Mouse (Mus musculus) midbrain, embryonic 10.5 days (tissue): ENCODE results near the gene Efna5. TPM values are rescaled to one million over a fixed set of nuclear protein-coding genes. Genes with fewer than 3 reads are reported as not detected.

ENCODE experiments used
- DNase-seq: peaks from one replicate; pipeline ENCODE4 v3.0.0-alpha.2; 2017; ENCODE audit warnings: low spot score
- H3K27ac ChIP-seq: fragments of 300-500 bp; sonication (generic); replicated peaks from 2 replicates; pipeline ENCODE4 v1.5.1; 2016; ENCODE audit warnings: mild to moderate bottlenecking
- H3K27me3 ChIP-seq: fragments of 300-500 bp; sonication (generic); 2 replicates; pipeline ENCODE4 v1.6.1; 2016; ENCODE audit warnings: low read depth, mild to moderate bottlenecking; ENCODE audit not compliant: poor library complexity, severe bottlenecking
- H3K36me3 ChIP-seq: fragments of 300-500 bp; sonication (generic); 2 replicates; pipeline ENCODE4 v1.6.1; 2016; ENCODE audit warnings: mild to moderate bottlenecking, moderate library complexity
- H3K4me1 ChIP-seq: fragments of 300-500 bp; sonication (generic); 2 replicates; pipeline ENCODE4 v1.6.1; 2016
- H3K4me3 ChIP-seq: fragments of 300-500 bp; sonication (generic); 2 replicates; pipeline ENCODE4 v1.5.1; 2016; ENCODE audit warnings: mild to moderate bottlenecking, moderate library complexity
- H3K9me3 ChIP-seq: fragments of 300-500 bp; sonication (generic); replicated peaks from 2 replicates; pipeline ENCODE4 v1.6.1; 2016; ENCODE audit warnings: mild to moderate bottlenecking
- WGBS: fragments of 180-500 bp; shearing (Covaris S2); methylation state at CpG from one replicate; pipeline ENCODE4 v1.1.7; 2016; 5-methylcytosine and 5-hydroxymethylcytosine counted together
- polyA plus RNA-seq: library from polyadenylated mRNA; unstranded; fragments of >200 nt; fragmentation: Nextera tagmentation; extraction: Ambion mirVana; gene quantifications from 2 replicates; pipeline ENCODE4 v1.2.1, GENCODE M21; 2016

Efna5 gene
- polyA plus RNA-seq, 1 experiment from 2014 or later, result 58.8 TPM

GRCm38 (mm10) chr17:62754638-62755037 is 126.5 kb downstream of the Efna5 start:
- WGBS, result 88% methylated on average over 4 of the region's 4 CpGs
- no peaks in the 10 kb centered on the region for H3K9me3 ChIP-seq
- H3K36me3 ChIP-seq, result no peaks in the 10 kb centered on the region; the same call in 1 of the 2 replicates
- no peak for DNase-seq
- no peak overlapping the region for H3K27ac ChIP-seq
- H3K27me3 ChIP-seq, result peaks cover 19% of the 10 kb centered on the region; the same call in 1 of the 2 replicates
- no peak overlapping the region for H3K4me3 ChIP-seq
- H3K4me1 ChIP-seq, result peaks cover 42% of the 10 kb centered on the region

- Histone ChIP-seq H3K4me1 (peaks cover 55% of the 10 kb centered on the region), H3K36me3 (no peaks in the 10 kb centered on the region), H3K27me3 (peaks cover 19% of the 10 kb centered on the region; the same call in 1 of the 2 replicates), H3K4me3 (no peak overlapping the region), H3K9me3 (no peaks in the 10 kb centered on the region), H3K27ac (no peak overlapping the region)
- 22% methylated on average over 2 of the region's 2 CpGs for WGBS
- no peak for DNase-seq
Observed at GRCm38 (mm10) chr17:62752381-62752889, 128.7 kb downstream of the Efna5 start.

GRCm38 (mm10) chr17:62750647-62751046 is 130.5 kb downstream of the Efna5 start:
- no peaks in the 10 kb centered on the region for H3K36me3 ChIP-seq
- WGBS, result 79% methylated on average over 3 of the region's 3 CpGs
- no peak for DNase-seq
- H3K27ac ChIP-seq, result no peak overlapping the region
- H3K4me1 ChIP-seq, result peaks cover 56% of the 10 kb centered on the region
- no peak overlapping the region for H3K4me3 ChIP-seq
- peaks cover 15% of the 10 kb centered on the region; the same call in 1 of the 2 replicates for H3K27me3 ChIP-seq
- no peaks in the 10 kb centered on the region for H3K9me3 ChIP-seq

- H3K9me3 ChIP-seq, result no peaks in the 10 kb centered on the region
- H3K36me3 ChIP-seq, result no peaks in the 10 kb centered on the region
- peak; percentile 11 for DNase-seq
- H3K4me1 ChIP-seq, result peaks cover 52% of the 10 kb centered on the region
- no peak overlapping the region for H3K27ac ChIP-seq
- WGBS, result 81% methylated on average over 16 of the region's 16 CpGs
- no peak overlapping the region for H3K4me3 ChIP-seq
- H3K27me3 ChIP-seq, result peaks cover 9% of the 10 kb centered on the region; the same call in 1 of the 2 replicates
Observed at GRCm38 (mm10) chr17:62748803-62749619, 132.1 kb downstream of the Efna5 start.

- Histone ChIP-seq H3K27me3 (peaks cover 2% of the 10 kb centered on the region; the same call in 1 of the 2 replicates), H3K27ac (no peak overlapping the region), H3K4me3 (no peak overlapping the region), H3K4me1 (peaks cover 41% of the 10 kb centered on the region), H3K9me3 (no peaks in the 10 kb centered on the region), H3K36me3 (no peaks in the 10 kb centered on the region)
- no peak for DNase-seq
- 77% methylated on average over 8 of the region's 8 CpGs for WGBS
Observed at GRCm38 (mm10) chr17:62747381-62747780, 133.7 kb downstream of the Efna5 start.

- Histone ChIP-seq H3K27me3 (peaks cover 2% of the 10 kb centered on the region; the same call in 1 of the 2 replicates), H3K9me3 (no peaks in the 10 kb centered on the region), H3K36me3 (no peaks in the 10 kb centered on the region), H3K4me3 (no peak overlapping the region), H3K27ac (no peak overlapping the region), H3K4me1 (peaks cover 36% of the 10 kb centered on the region)
- no peak for DNase-seq
- WGBS, result 86% methylated on average over 9 of the region's 9 CpGs
Observed at GRCm38 (mm10) chr17:62746827-62747226, 134.3 kb downstream of the Efna5 start.

GRCm38 (mm10) chr17:62745286-62745685 is 135.8 kb downstream of the Efna5 start:
- no peak overlapping the region for H3K4me3 ChIP-seq
- no peaks in the 10 kb centered on the region; the same call in 1 of the 2 replicates for H3K27me3 ChIP-seq
- WGBS, result 92% methylated on average over 4 of the region's 4 CpGs
- H3K36me3 ChIP-seq, result no peaks in the 10 kb centered on the region
- H3K4me1 ChIP-seq, result peaks cover 33% of the 10 kb centered on the region
- no peak for DNase-seq
- H3K27ac ChIP-seq, result no peak overlapping the region
- no peaks in the 10 kb centered on the region for H3K9me3 ChIP-seq

- Histone ChIP-seq H3K9me3 (no peaks in the 10 kb centered on the region), H3K4me3 (no peak overlapping the region), H3K4me1 (peaks cover 34% of the 10 kb centered on the region), H3K36me3 (no peaks in the 10 kb centered on the region), H3K27me3 (no peaks in the 10 kb centered on the region; the same call in 1 of the 2 replicates), H3K27ac (no peak overlapping the region)
- 91% methylated on average over 6 of the region's 6 CpGs for WGBS
- DNase-seq, result no peak
Observed at GRCm38 (mm10) chr17:62744239-62744638, 136.9 kb downstream of the Efna5 start.

- Histone ChIP-seq H3K4me3 (no peak overlapping the region), H3K36me3 (no peaks in the 10 kb centered on the region), H3K9me3 (no peaks in the 10 kb centered on the region), H3K27me3 (peaks cover 18% of the 10 kb centered on the region), H3K4me1 (peaks cover 24% of the 10 kb centered on the region), H3K27ac (no peak overlapping the region)
- DNase-seq, result no peak
- 90% methylated on average over 5 of the region's 5 CpGs for WGBS
Observed at GRCm38 (mm10) chr17:62741702-62742101, 139.4 kb downstream of the Efna5 start.

- H3K4me3 ChIP-seq, result no peak overlapping the region
- WGBS, result 85% methylated on average over 6 of the region's 6 CpGs
- H3K27me3 ChIP-seq, result peaks cover 21% of the 10 kb centered on the region
- no peaks in the 10 kb centered on the region for H3K36me3 ChIP-seq
- no peaks in the 10 kb centered on the region for H3K9me3 ChIP-seq
- peaks cover 30% of the 10 kb centered on the region for H3K4me1 ChIP-seq
- no peak overlapping the region for H3K27ac ChIP-seq
- DNase-seq, result no peak
Observed at GRCm38 (mm10) chr17:62741020-62741419, 140.1 kb downstream of the Efna5 start.

- no peak for DNase-seq
- H3K36me3 ChIP-seq, result no peaks in the 10 kb centered on the region
- no peak overlapping the region for H3K27ac ChIP-seq
- peaks cover 41% of the 10 kb centered on the region for H3K4me1 ChIP-seq
- H3K4me3 ChIP-seq, result no peak overlapping the region
- no peaks in the 10 kb centered on the region for H3K9me3 ChIP-seq
- peaks cover 21% of the 10 kb centered on the region for H3K27me3 ChIP-seq
- 57% methylated on average over 6 of the region's 6 CpGs for WGBS
Observed at GRCm38 (mm10) chr17:62739993-62740392, 141.1 kb downstream of the Efna5 start.

GRCm38 (mm10) chr17:62737404-62737803 is 143.7 kb downstream of the Efna5 start:
- no peak for DNase-seq
- WGBS, result 87% methylated on average over 6 of the region's 6 CpGs

GRCm38 (mm10) chr17:62735943-62736342 is 145.2 kb downstream of the Efna5 start:
- Histone ChIP-seq H3K4me3 (no peak overlapping the region), H3K4me1 (peaks cover 60% of the 10 kb centered on the region), H3K27me3 (peaks cover 21% of the 10 kb centered on the region), H3K9me3 (no peaks in the 10 kb centered on the region), H3K36me3 (no peaks in the 10 kb centered on the region), H3K27ac (peak overlapping the region; percentile 53; the same call in 1 of the 2 replicates)
- no peak for DNase-seq
- WGBS, result 57% methylated on average over 11 of the region's 11 CpGs

More at GRCm38 (mm10) chr17:62737404-62737803, 143.7 kb downstream of the Efna5 start:
- no peaks in the 10 kb centered on the region for H3K9me3 ChIP-seq
- H3K27me3 ChIP-seq, result peaks cover 21% of the 10 kb centered on the region
- no peak overlapping the region for H3K4me3 ChIP-seq
- H3K36me3 ChIP-seq, result no peaks in the 10 kb centered on the region
- peaks cover 59% of the 10 kb centered on the region for H3K4me1 ChIP-seq
- no peak overlapping the region for H3K27ac ChIP-seq
